Mouse (Mus musculus): ENCODE results near the gene Tmem101.

The Tmem101 gene

DNA sequence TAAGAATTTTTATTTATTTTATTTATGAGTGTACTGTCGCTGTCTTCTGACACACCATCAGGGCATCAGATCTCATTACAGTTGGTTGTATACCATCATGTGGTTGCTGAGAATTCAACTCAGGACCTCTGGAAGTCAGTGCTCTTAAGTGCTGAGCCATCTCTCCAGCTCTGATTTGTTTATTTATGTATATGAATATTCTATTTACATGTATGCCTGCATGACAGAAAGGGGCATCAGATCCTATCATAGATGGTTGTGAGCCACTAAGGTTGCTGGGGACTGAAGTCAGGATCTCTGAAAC is 534 bp upstream of the Tmem101 start:
- no peak for DNase-seq (ENCODE audit: low read depth, low spot score)

DNA sequence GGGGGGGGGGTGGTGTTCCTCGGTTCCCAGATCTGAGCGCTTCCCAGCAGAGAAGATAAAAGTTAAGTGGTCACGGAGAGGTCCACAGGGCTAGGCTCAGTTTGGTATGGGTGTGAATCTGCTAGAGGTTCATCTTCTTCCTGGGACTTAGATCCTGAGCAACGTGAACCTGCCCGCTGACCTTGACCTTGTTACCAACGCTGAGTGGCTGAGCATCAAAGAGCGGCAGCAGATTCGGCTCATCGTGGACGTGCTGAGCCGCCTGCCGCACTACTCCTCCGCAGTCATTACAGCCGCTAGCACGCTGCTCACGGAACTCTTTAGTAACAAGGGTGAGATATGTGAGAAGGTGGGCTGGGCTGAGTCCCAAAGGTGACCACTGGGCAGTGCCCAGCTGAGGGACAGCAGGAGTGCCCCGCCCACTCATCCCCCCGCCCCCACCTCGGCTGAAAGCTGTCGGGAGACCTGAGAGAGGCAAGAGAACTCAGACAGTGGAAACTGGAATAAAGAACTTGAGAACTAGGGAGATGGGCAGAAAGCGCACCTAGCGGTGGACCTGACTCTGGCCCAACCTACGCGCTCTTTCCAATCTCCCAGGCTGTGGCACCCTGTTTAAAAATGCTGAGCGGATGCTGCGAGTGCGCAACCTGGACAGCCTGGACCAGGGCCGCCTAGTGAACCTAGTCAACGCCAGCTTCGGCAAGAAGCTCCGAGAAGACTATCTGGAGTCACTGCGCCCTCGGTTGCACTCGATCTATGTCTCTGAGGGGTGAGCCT is 8.8 kb downstream of the Tmem101 start:
- DNase-seq (ENCODE audit: low read depth, low spot score), result no peak

GRCm38 (mm10) chr11:102146531-102146930 is 9.7 kb downstream of the Tmem101 start:
- no peak for DNase-seq (ENCODE audit: low read depth, low spot score)

- DNase-seq (ENCODE audit: low read depth, low spot score), result no peak
Measured at GRCm38 (mm10) chr11:102146005-102146404, 10.2 kb downstream of the Tmem101 start.

GRCm38 (mm10) chr11:102145471-102146001 is 10.7 kb downstream of the Tmem101 start, which contains the start of gene Nags:
Gene Nags, plus strand, starts transcription at chr11:102145513.
- DNase-seq (ENCODE audit: low read depth, low spot score), result no peak

- no peak for DNase-seq (ENCODE audit: low read depth, low spot score)
Measured at GRCm38 (mm10) chr11:102144957-102145470, 11.2 kb downstream of the Tmem101 start.

DNA sequence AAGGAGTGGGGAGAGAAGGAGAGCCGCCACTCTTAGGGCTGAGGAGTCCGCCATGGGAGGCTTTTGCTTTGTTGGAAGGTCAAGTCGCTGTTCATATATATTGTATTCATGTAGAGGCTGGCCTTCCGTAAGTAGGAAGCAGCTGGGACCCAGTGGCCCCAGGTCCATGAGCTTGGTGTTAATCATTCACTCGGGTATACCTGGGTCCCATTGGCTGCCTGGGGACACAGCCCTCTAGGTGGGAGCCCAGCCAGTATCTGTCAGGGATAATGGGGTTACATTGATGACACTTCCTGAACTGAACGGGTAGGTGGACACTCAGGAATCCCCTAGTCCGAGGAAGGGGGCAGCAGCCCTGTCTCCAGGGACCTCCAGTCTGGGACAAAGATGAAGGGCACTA is 13.8 kb downstream of the Tmem101 start:
- DNase-seq (ENCODE audit: low read depth, low spot score), result no peak

GRCm38 (mm10) chr11:102140508-102140907 is 15.7 kb downstream of the Tmem101 start:
- peak; percentile 50 for DNase-seq (ENCODE audit: low read depth, low spot score)

DNA sequence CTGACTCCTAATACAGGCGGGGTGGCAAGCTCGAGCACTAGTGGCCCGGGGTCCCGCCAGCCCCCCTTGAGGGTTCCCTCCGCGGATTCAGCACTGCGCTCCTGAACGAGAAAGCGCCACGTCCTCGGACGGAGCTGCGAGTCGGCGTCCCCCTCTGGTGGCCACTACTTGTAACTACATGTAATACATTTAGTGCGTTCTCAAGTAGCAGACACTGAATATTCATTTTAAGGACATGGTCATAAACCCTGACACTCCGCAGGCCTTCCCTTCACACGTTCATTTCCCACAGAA is 17.8 kb downstream of the Tmem101 start:
- DNase-seq (ENCODE audit: low read depth, low spot score), result peak; percentile 61

GRCm38 (mm10) chr11:102137625-102138446 is 18.4 kb downstream of the Tmem101 start:
- DNase-seq (ENCODE audit: low read depth, low spot score), result no peak

GRCm38 (mm10) chr11:102134516-102134915 is 21.7 kb downstream of the Tmem101 start:
- DNase-seq (ENCODE audit: low read depth, low spot score), result no peak

DNA sequence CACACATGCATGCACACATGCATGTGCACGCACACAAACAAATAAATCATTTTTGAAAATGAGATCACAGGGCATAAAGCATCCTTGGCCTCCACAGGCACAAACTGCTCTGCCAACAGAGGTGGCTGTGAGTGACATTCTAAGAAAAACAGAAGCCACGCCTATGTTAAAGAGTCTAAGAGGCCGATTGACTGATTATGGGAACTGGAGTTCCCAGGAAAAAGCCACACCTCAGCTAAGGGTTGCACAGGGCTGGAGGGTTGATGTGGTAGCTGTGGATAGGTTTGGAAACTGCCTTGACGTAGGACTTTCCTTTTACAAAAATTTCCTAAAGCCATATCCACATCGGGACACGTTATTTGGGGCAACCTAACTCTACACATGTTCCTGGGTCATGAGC is 38.8 kb downstream of the Tmem101 start:
- no peak for DNase-seq (ENCODE audit: low read depth, low spot score)

DNA sequence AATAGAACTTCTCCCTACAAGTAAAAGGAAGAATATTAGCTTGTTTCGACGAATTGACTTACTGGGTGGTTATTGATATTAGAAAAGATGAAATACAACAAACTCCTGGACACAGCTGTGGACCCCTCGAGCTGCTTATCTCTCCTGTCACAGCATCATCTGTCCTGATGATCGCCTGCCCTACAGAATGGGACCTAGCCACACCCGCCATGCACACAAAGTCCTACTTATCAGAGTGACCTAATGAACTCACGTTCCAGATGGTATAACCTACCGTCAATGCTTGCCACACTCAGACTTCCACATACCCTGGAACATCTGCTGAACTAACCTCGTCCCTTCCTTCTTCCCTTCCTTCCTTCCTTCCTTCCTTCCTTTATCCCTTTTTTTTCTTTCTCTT is 40.0 kb downstream of the Tmem101 start:
- DNase-seq (ENCODE audit: low read depth, low spot score), result no peak

DNA sequence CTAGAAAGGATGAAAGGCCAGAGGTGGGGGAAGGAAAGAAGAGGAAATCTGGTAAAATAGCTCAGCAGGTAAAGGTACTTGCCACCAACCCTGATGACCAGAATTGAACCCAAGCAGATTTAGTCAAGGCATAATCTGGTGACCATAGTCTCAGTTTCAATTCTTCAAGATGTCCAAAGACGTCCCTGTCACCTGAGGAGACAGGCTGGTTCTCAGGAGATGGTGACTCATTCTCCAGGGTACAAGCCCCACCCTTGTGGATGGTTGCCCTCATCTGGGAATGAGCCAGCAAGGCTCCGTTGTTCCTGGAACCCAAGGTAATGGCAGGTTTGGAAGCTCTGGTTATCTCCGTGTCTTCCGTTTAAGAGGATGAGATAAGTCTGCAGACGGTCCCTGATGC is 44.6 kb downstream of the Tmem101 start:
- no peak for DNase-seq (ENCODE audit: low read depth, low spot score)

GRCm38 (mm10) chr11:102107732-102108131 is 48.5 kb downstream of the Tmem101 start, which contains the start of gene Pyy:
Gene Pyy, minus strand, starts transcription at chr11:102107832.
- no peak for DNase-seq (ENCODE audit: low read depth, low spot score)

DNA sequence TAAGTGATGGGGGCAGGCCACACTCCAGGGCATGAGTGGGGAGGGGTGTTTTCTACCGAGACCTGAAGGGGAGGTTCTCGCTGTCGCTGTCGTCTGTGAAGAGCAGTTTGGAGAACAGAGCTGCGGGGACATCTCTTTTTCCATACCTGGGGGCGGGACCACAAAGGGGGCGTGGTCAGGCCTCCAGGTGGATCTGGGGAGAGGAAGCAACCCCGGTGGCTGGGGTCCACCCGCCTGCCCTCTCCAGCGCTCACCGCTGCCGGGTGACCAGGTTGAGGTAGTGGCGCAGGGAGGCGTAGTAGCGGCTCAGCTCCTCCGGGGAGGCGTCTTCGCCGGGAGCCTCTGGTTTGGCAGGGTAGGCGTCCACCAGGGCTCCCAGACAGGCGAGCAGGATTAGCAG is 49.3 kb downstream of the Tmem101 start:
- DNase-seq (ENCODE audit: low read depth, low spot score), result no peak

All from embryo, embryonic 11.5 days (tissue).